Mouse (Mus musculus) kidney, postnatal 25 days (tissue): ENCODE measurements around the gene Zfp993.
"Not testable (repeated sequence)": the region's sequence is repeated elsewhere in the genome, so short reads cannot be mapped to it uniquely, and the experiment has no call there.

ENCODE experiments used
- DNase-seq, 2 experiments: peaks; one replicate each; pipeline ENCODE4 v3.0.0; 2021; ENCODE audit warnings: mixed read lengths in 2 of 2

Zfp993 gene

DNA sequence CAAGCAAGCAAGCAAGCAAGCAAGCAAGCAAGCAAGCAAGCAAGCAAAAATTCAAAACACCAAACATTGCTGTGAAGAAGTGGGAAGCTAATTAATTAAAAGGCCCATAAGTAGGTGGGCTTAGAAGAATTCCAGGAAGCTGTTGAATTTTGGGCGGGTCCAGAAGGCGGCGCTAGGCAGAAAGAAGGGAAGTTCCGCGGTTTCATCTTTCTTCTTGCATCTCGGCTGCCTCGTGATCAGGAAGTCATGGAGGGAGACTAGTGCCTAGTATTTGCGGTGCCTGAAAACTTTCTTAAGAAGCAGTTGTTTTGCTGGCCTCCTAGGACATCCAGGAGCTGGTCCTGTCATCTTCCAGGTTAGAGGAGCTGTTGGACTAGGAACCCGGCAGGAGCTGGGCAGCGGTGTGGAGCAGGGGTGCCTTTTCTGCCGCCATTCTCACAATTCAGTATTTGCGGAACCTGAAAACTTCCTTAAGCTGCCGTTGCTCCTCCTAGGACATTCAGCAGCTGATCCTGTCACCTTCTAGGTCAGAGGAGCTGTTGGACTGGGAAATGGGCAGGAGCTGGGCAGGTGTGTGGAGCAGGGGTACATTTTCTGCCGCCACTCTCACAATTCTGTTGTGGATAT lies at the start of gene Zfp993:
Zfp993 (plus strand) TSS at position 188 of the 627 bp plus-strand sequence.
- not testable (repeated sequence) for DNase-seq

DNA sequence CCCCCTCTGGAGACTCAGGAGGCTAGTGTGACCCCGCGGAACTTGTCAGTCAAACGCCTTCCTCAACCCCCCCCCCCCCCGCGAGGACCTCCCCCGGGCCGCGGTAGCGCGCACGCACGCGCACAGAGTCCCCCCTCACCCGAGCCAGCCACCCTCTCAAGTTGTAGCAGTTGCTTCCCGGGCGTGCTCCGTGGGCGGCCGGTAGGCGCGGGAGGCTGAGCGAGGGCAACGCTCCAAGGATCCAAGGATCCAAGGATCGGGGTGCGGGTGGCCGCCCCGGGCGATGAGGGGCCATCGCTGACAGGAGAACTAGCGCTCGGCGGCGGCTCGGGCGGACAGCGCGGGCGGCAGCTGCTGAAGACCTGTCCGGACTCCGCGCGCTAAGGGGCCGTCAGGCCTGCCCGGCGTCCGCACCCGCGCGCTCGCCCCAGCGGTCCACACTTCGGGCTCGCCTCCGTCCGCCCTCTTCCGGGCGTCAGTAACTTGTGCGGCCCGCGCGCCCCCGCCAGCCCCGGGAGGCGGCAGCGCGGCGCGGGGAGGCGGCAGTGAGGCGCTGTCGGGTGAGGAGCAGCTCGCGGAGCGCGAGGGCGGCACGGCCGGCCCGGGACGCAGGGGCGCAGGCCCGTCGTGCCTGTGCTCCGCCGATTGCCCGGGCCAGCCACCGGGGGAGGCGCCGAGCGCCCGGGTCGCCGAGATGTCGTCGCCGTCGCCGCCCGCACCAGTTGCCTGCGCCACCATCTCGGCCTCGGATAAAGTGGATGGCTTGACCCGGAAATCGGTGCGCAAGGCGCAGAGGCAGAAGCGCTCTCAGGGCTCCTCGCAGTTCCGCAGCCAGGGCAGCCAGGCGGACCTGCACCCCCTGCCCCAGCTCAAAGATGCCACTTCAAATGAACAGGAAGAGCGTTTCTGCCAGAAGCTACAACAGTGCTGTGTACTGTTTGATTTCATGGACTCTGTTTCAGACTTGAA lies 30.6 kb upstream of the Zfp993 start:
- DNase-seq = peak in 1 of 2 experiments; percentile 6

DNA sequence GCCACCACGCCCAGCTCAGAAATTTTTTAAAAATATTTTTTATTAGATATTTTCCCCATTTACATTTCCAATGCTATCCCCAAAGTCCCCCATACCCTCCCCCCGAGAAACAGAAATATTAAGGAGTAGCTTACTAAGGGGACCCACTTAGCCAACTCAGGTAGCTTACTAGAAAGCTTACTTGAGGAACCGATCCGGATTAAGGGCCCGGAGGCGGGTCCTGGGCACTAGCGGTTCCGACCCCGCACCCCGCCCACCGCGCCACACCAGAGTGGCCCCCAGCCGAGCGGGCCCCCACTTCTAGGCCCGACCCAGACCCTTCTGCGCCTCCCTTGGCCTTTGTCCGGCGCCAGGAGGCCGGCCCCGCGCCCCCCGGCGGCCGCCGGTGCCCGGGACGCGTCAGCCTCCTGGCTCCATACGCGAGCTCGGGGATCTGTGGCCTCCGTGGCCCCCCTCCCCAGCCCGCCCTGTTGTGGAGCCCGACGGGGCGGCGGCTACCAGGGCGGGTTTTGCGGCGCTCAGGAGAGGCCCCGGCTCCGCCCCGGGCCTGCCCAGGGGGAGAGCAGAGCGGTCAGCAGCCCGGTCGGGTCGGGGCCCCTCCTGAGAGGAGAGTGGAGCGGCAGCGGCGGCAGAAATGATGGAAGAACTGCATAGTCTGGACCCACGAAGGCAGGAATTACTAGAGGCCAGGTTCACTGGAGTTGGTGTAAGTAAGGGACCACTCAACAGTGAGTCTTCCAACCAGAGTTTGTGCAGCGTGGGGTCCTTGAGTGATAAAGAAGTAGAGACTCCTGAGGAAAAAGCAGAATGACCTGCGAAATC lies 7.0 kb upstream of the Zfp993 start:
- DNase-seq = peak; percentile 0 to 19

DNA sequence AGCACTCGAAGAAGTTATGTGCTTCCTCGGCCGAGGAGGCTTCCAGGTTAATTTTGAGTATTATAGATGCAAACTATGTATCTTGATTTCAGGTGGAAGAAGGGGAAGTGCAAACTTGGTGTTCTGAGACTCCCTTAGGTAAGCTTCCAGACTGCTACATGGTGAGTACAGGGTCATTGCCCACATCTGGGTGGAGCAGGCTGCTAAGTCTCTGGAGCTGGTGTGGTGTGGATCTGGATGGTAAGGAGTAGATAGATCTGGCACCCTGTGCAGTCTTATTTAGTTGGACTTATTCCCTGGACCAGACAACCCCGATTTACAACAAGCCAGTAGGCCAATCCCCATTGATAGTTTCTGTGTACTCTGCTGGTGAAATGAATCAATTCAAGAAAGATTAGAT lies 33.6 kb downstream of the Zfp993 start:
- DNase-seq = not testable (repeated sequence)

DNA sequence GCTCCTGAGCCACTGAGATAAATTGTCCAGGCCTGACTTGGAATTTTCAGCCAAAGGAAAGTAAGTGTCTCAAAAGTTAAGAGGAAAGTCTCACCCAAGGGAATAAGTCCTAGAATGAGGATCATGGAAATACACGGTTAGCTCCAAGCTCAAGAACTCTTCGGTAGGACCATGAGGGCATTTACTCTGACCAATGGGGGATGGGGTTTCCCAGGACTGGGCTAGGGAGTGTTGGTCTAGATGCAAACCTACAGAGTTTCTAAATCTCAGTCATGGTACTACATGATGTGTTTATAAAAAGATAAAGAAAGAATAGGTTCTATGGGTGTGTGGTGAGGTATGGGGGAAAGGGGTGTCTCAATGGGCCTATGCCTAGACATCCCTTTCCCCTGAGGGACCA lies 38.9 kb downstream of the Zfp993 start:
- DNase-seq = not testable (repeated sequence)

DNA sequence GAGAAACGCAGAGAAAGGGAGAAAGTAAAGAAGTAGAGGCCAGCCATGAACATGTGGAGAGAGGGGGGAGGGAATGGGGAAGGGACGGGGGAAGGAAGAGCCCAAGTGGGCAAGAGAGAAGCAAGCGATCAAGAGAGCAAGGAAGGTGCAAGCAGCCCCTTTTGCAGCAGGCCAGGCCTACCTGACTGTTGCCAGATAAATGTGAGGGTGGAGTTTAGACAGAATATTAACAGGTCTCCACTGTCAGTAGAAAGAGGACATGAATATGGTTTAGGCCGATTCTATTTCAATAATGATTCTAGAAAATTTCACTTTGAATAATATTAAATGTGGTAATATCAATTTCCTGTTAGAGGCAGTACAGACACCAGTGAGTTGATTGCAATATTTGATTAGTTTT lies 39.4 kb downstream of the Zfp993 start:
- not testable (repeated sequence) for DNase-seq

DNA sequence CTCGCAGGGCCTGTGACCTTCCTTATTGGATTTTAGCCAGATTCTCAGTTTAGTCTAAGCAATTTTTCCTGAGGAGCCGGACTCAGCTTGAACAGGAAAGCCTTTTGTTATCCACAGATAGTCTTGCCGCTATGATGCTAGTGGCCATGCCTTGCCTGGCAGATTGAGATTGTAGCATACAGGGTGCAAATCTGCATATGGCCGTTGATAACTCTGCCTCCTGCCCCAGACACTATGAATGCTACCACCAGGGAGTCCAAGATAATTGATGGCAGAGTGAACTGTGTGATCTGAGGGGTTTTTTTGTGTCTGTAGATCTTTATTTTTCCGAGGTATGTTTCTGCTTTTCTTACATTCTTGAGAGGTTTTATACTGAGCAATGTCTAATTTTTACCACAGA lies 39.9 kb downstream of the Zfp993 start:
- not testable (repeated sequence) for DNase-seq
